Mouse (Mus musculus) left cerebral cortex, postnatal 14 days (tissue): ENCODE results near the gene Pip5kl1. TPM values are rescaled to one million over a fixed set of nuclear protein-coding genes. Genes with fewer than 3 reads are reported as not detected.

Experiments used
- DNase-seq, 2 experiments: peaks; one replicate each; pipeline ENCODE4 v3.0.0; 2021 to 2022; ENCODE audit warnings: low spot score in 2 of 2, mixed read lengths in 1 of 2
- intact Hi-C: fragments of 180-260 bp; cut with DNase I; formaldehyde crosslinking; loops from one replicate; pipeline ENCODE4 v1.15.1; 2025
- long read RNA-seq, 2 experiments: library from polyadenylated mRNA; stranded (forward); transcript quantifications; one replicate each; pipeline ENCODE4 v2.0.0; 2021
- total RNA-seq, 2 experiments: library from RNA; stranded (reverse); gene quantifications; 2 replicates each; pipeline ENCODE4 v1.2.3; 2021

The Pip5kl1 gene
- total RNA-seq, result 10 to 100 TPM; 12.7 to 14.3 TPM
- long read RNA-seq, experiment 1, transcript Pip5kl1-201 (10 exons, 1,577 nt), result major isoform, 6 of 11 reads
- long read RNA-seq, experiment 1, partial matches to known transcripts, result 0 of 11 reads
- long read RNA-seq, experiment 1, other reads (novel, unspliced or antisense), result 4 of 11 reads
- long read RNA-seq, experiment 2, partial matches to known transcripts, result 0 of 11 reads
- long read RNA-seq, experiment 2, other reads (novel, unspliced or antisense), result 7 of 11 reads

GRCm38 (mm10) chr2:32574497-32574896, at the start of gene Pip5kl1:
Pip5kl1 (plus strand) TSS chr2:32574797.
- no peak for DNase-seq
- intact Hi-C loops, result no loop called here

DNA sequence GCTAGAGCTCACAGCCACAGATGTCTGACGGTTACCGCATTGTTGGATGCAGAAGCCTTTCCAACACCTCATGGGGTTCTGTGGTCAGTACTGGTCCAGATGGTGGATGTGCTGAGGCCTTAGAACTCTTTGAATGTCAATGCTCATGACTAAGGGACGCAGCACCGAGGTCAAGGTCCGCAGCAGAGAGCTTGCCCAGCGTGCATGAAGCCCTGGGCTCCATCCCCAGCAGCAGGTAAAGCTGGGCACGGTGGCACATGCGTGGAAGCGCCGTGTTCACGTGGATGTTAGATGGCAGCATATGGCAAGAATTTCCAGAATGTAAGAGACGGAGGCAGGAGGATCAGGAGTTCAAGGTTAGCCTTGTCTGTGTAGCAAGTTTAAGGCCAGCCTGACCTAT, 48.8 kb upstream of the Pip5kl1 start:
- intact Hi-C loops, result no loop called here
- DNase-seq, result no peak

- DNase-seq, result no peak
- intact Hi-C loops, result no loop called here
These were observed 47.1 kb upstream of the Pip5kl1 start for GRCm38 (mm10) chr2:32527468-32527966.

- DNase-seq, result no peak
- intact Hi-C loops, result no loop called here
These were observed 46.3 kb upstream of the Pip5kl1 start for GRCm38 (mm10) chr2:32528326-32528725.

DNA sequence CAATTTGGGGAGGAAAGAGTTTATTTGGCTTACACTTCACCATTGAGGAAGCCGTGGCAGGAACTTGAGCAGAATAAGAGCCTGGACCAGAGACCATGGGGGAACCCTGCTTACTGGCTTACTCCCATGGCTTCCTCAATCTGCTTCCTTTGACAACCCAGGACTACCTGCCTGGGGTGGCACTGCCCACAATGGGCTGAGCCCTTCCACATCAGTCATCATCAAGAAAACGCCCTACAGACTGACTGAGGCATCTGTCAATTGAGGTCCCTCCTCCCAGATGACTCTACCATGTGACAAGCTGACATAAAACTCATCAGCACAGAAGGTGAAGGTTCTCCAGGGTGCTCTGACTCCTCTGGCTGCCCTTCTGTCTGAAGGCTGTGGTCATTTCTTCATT, 44.1 kb upstream of the Pip5kl1 start:
- intact Hi-C loops, result no loop called here
- DNase-seq, result no peak

GRCm38 (mm10) chr2:32533163-32533562, 41.4 kb upstream of the Pip5kl1 start:
- intact Hi-C loops, result no loop called here
- no peak for DNase-seq

GRCm38 (mm10) chr2:32534061-32534732, 40.4 kb upstream of the Pip5kl1 start:
- DNase-seq, result peak in 1 of 2 experiments; percentile 50
- intact Hi-C loops, result no loop called here

DNA sequence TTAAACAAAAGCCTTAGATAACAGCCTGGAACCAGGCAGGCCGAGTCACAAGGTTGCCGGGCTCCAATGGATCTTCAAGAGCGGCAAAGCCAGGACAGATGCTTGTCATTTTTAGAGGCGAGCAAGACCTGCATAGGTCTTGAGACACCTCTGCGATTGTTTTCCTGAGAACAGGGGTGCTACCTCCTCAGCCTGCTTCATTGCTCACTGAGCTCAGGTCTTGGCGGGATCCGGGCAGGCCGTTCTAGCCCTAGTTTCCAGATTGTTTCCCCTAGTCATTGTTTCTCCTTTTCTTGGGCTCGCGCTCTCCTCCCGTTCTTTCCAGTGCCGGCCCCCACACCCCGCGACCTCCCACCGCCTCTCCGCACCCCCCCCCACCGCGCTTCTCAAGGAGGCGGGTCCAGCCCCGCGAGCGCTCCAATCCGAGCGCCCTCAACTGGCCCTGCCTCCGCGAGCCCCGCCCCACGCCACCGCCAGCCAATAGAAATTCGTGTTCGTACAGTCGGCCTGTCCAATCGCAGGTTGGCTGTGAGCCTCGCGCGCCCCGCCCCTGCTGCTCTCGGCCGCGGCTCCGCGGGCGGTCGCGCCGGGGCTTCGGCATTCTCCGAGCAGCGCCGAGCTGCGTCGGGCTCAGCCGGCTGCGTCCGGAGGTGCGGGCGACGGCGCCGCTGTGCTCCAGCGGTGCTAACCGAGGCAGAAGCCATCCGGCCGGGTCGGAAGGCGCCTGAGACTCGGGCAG, 39.7 kb upstream of the Pip5kl1 start, which contains the start of gene Fam102a:
Fam102a (plus strand) TSS at position 600 of the 739 bp plus-strand sequence.
- intact Hi-C loops, result no loop called here
- DNase-seq, result peak; percentile 99

GRCm38 (mm10) chr2:32535501-32535991, 39.1 kb upstream of the Pip5kl1 start:
- peak; percentile 34 to 37 for DNase-seq
- intact Hi-C loops, result no loop called here

- DNase-seq, result no peak
- intact Hi-C loops, result no loop called here
These were observed 38.4 kb upstream of the Pip5kl1 start for GRCm38 (mm10) chr2:32536086-32536633.

GRCm38 (mm10) chr2:32536634-32537359, 37.8 kb upstream of the Pip5kl1 start:
- DNase-seq, result peak; percentile 42
- intact Hi-C loops, result no loop called here

- no peak for DNase-seq
- intact Hi-C loops, result no loop called here
These were observed 37.2 kb upstream of the Pip5kl1 start for GRCm38 (mm10) chr2:32537360-32537905.

- intact Hi-C loops, result no loop called here
- DNase-seq, result no peak
These were observed 36.7 kb upstream of the Pip5kl1 start for GRCm38 (mm10) chr2:32537941-32538340.

GRCm38 (mm10) chr2:32538461-32538860, 36.1 kb upstream of the Pip5kl1 start:
- DNase-seq, result peak in 1 of 2 experiments; percentile 35
- intact Hi-C loops, result no loop called here

- DNase-seq, result no peak
- intact Hi-C loops, result no loop called here
These were observed 35.1 kb upstream of the Pip5kl1 start for GRCm38 (mm10) chr2:32539452-32539981.

- no peak for DNase-seq
- intact Hi-C loops, result no loop called here
These were observed 33.2 kb upstream of the Pip5kl1 start for GRCm38 (mm10) chr2:32541333-32541908.

GRCm38 (mm10) chr2:32541986-32542573, 32.5 kb upstream of the Pip5kl1 start:
- intact Hi-C loops, result no loop called here

GRCm38 (mm10) chr2:32543031-32543449, 31.6 kb upstream of the Pip5kl1 start:
- no peak for DNase-seq
- intact Hi-C loops, result no loop called here

More at GRCm38 (mm10) chr2:32541986-32542573, 32.5 kb upstream of the Pip5kl1 start:
- DNase-seq, result no peak
